Mouse (Mus musculus): Measurements from ENCODE around the gene Scaf11.

Gene Scaf11

GRCm38 (mm10) chr15:96396641-96397344, 63.9 kb downstream of the Scaf11 start:
- DNase-seq (ENCODE audit: low read depth, low spot score) = no peak

GRCm38 (mm10) chr15:96395071-96395470, 65.6 kb downstream of the Scaf11 start:
- no peak for DNase-seq (ENCODE audit: low read depth, low spot score)

- DNase-seq (ENCODE audit: low read depth, low spot score) = no peak
Measured at GRCm38 (mm10) chr15:96392878-96393277, 67.8 kb downstream of the Scaf11 start.

GRCm38 (mm10) chr15:96388565-96388964, 72.1 kb downstream of the Scaf11 start:
- DNase-seq (ENCODE audit: low read depth, low spot score) = no peak

GRCm38 (mm10) chr15:96382223-96382622, 78.4 kb downstream of the Scaf11 start:
- no peak for DNase-seq (ENCODE audit: low read depth, low spot score)

- DNase-seq (ENCODE audit: low read depth, low spot score) = no peak
Measured at GRCm38 (mm10) chr15:96377701-96378100, 82.9 kb downstream of the Scaf11 start.

GRCm38 (mm10) chr15:96377263-96377662, 83.4 kb downstream of the Scaf11 start:
- DNase-seq (ENCODE audit: low read depth, low spot score) = no peak

- no peak for DNase-seq (ENCODE audit: low read depth, low spot score)
Measured at GRCm38 (mm10) chr15:96376214-96376613, 84.4 kb downstream of the Scaf11 start.

- no peak for DNase-seq (ENCODE audit: low read depth, low spot score)
Measured at GRCm38 (mm10) chr15:96373161-96373560, 87.5 kb downstream of the Scaf11 start.

GRCm38 (mm10) chr15:96372628-96373027, 88.0 kb downstream of the Scaf11 start:
- DNase-seq (ENCODE audit: low read depth, low spot score) = no peak

GRCm38 (mm10) chr15:96371311-96371710, 89.3 kb downstream of the Scaf11 start:
- no peak for DNase-seq (ENCODE audit: low read depth, low spot score)

- DNase-seq (ENCODE audit: low read depth, low spot score) = no peak
Measured at GRCm38 (mm10) chr15:96366176-96366963, 94.3 kb downstream of the Scaf11 start.

- DNase-seq (ENCODE audit: low read depth, low spot score) = no peak
Measured at GRCm38 (mm10) chr15:96365351-96365750, 95.3 kb downstream of the Scaf11 start.
